Mouse (Mus musculus): ENCODE results near the gene Gnl2. TPM values are rescaled to one million over a fixed set of nuclear protein-coding genes. Genes with fewer than 3 reads are reported as not detected.

Gene Gnl2
- polyA plus RNA-seq (2015; fragmentation: Nextera tagmentation; extraction: Ambion mirVana) = 48.8 and 57.2 TPM in 2 replicates

GRCm38 (mm10) chr4:125015806-125016635, at the start of gene Gnl2:
Gene Gnl2, plus strand, starts transcription at chr4:125016585.
- ATAC-seq (ENCODE audit: low read depth) (no peak), DNase-seq (no peak)
- no peak within 1 kb of the TSS for H3K4me3 ChIP-seq (replicated peaks)
- H3K4me2 ChIP-seq = no peak within 1 kb of the TSS
- H3K9me3 ChIP-seq (replicated peaks) = no peaks in the 10 kb centered on the region
- H3K27me3 ChIP-seq = peaks cover 31% of the 10 kb centered on the region
- H3K9ac ChIP-seq = no peak within 1 kb of the TSS
- 51% methylated on average over 10 of the region's 10 CpGs for WGBS (ENCODE audit: insufficient replicate concordance)
- no peaks in the 10 kb centered on the region for H3K36me3 ChIP-seq
- no peak within 1 kb of the TSS for H3K27ac ChIP-seq
- H3K4me1 ChIP-seq (replicated peaks) = no peaks in the 10 kb centered on the region

GRCm38 (mm10) chr4:124968711-124969110, 47.7 kb upstream of the Gnl2 start:
- H3K4me2 ChIP-seq = no peak overlapping the region
- ATAC-seq (ENCODE audit: low read depth) (no peak), DNase-seq (no peak)
- H3K36me3 ChIP-seq = no peaks in the 10 kb centered on the region
- WGBS (ENCODE audit: insufficient replicate concordance) = 54% methylated on average over 6 of the region's 6 CpGs
- H3K4me3 ChIP-seq (replicated peaks) = no peak overlapping the region
- no peaks in the 10 kb centered on the region for H3K9me3 ChIP-seq (replicated peaks)
- no peak overlapping the region for H3K9ac ChIP-seq
- H3K4me1 ChIP-seq (replicated peaks) = no peaks in the 10 kb centered on the region; the same call in 1 of the 2 replicates
- no peak overlapping the region for H3K27ac ChIP-seq
- H3K27me3 ChIP-seq = no peaks in the 10 kb centered on the region

DNA sequence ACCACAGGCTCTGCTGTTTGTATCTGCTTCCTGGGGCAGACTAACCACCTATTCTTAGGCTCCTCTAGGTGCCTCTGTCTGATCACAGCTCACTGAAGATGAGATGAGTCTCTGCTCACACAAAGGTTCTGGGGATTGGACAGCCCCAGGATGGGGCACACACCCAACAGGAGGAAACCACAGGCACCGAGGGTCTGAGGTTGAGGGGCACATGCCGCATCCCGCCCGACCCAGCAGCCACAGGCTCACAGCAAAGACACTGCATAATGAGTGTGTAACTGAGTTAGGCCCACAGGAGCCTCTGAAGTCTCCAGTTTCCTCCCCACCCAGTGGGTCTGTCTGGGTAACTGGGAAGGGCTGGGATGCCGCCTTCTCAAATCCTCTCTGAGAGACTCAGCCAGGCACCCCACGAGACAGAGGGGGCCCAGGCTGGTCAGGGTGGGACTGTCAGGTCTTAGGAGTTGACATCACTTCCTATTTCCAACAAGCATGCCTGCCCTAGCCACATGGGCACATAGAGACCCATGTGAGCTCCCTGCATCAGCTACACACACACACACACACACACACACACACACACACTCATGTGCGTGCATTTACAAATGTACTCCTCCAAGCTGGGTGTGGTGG, 47.1 kb upstream of the Gnl2 start:
- Histone ChIP-seq H3K9me3 (replicated peaks) (no peaks in the 10 kb centered on the region), H3K27ac (no peak overlapping the region), H3K4me1 (replicated peaks) (no peaks in the 10 kb centered on the region; the same call in 1 of the 2 replicates), H3K27me3 (no peaks in the 10 kb centered on the region), H3K36me3 (no peaks in the 10 kb centered on the region), H3K4me3 (replicated peaks) (no peak overlapping the region), H3K9ac (no peak overlapping the region), H3K4me2 (no peak overlapping the region)
- ATAC-seq (ENCODE audit: low read depth) = no peak
- DNase-seq = no peak
- WGBS (ENCODE audit: insufficient replicate concordance) = 43% methylated on average over 7 of the region's 7 CpGs

GRCm38 (mm10) chr4:124970194-124970593, 46.2 kb upstream of the Gnl2 start:
- Histone ChIP-seq H3K4me1 (replicated peaks) (no peaks in the 10 kb centered on the region; the same call in 1 of the 2 replicates), H3K4me2 (no peak overlapping the region), H3K27me3 (no peaks in the 10 kb centered on the region), H3K9ac (no peak overlapping the region), H3K9me3 (replicated peaks) (no peaks in the 10 kb centered on the region), H3K36me3 (no peaks in the 10 kb centered on the region), H3K4me3 (replicated peaks) (no peak overlapping the region), H3K27ac (no peak overlapping the region)
- DNase-seq (no peak), ATAC-seq (ENCODE audit: low read depth) (no peak)
- 62% methylated on average over 11 of the region's 11 CpGs for WGBS (ENCODE audit: insufficient replicate concordance)

DNA sequence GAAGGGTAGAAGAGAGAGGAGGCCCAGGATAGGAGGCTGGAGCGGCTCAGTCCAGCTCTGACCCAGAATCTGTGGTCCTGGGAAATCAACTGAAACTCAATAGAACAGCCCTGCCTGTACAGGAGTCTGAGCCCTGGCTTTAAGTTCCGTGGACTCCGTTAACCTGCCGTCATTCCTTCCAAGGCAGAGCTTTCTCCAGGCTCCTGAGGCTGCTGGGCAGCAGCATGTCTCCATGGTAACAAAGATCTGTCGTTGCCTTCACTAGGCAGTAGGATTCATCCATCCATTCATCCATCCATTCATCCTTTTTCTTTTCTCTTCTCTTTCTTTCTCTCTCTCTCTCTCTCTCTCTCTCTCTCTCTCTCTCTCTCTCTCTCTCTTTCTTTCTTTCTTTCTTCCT, 45.7 kb upstream of the Gnl2 start:
- Histone ChIP-seq H3K9me3 (replicated peaks) (no peaks in the 10 kb centered on the region), H3K4me3 (replicated peaks) (no peak overlapping the region), H3K27me3 (no peaks in the 10 kb centered on the region), H3K27ac (no peak overlapping the region), H3K4me1 (replicated peaks) (no peaks in the 10 kb centered on the region), H3K36me3 (no peaks in the 10 kb centered on the region), H3K4me2 (no peak overlapping the region), H3K9ac (no peak overlapping the region)
- 42% methylated on average over 5 of the region's 5 CpGs for WGBS (ENCODE audit: insufficient replicate concordance)
- no peak for DNase-seq
- ATAC-seq (ENCODE audit: low read depth) = no peak

DNA sequence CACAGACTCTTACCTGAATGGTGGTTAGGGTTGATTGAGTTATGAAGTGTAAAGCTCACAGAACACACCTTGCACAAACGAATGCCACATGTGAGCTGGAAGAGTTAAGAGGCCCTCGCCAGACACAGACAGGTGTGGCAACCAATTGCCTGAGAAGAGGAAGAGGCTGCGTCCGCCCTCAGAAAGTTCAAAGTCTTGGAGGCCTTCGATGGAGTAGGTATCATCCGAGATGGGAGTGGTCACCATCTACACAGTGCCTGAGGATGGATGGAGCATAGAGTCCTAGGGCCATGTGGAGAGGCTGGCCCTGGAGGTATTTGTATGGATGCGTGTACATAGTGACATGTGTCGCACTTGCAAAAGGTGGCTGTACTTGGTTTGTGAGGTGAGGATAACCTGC, 45.3 kb upstream of the Gnl2 start:
- 61% methylated on average over 8 of the region's 8 CpGs for WGBS (ENCODE audit: insufficient replicate concordance)
- no peak overlapping the region for H3K4me3 ChIP-seq (replicated peaks)
- no peaks in the 10 kb centered on the region for H3K4me1 ChIP-seq (replicated peaks)
- DNase-seq = no peak
- no peak overlapping the region for H3K4me2 ChIP-seq
- ATAC-seq (ENCODE audit: low read depth) = no peak
- no peak overlapping the region for H3K9ac ChIP-seq
- H3K27ac ChIP-seq = no peak overlapping the region
- no peaks in the 10 kb centered on the region for H3K9me3 ChIP-seq (replicated peaks)
- no peaks in the 10 kb centered on the region for H3K27me3 ChIP-seq
- no peaks in the 10 kb centered on the region for H3K36me3 ChIP-seq

GRCm38 (mm10) chr4:124972316-124972715, 44.1 kb upstream of the Gnl2 start:
- DNase-seq (no peak), ATAC-seq (ENCODE audit: low read depth) (no peak)
- H3K27ac ChIP-seq = no peak overlapping the region
- no peaks in the 10 kb centered on the region for H3K27me3 ChIP-seq
- no peak overlapping the region for H3K4me3 ChIP-seq (replicated peaks)
- H3K9me3 ChIP-seq (replicated peaks) = no peaks in the 10 kb centered on the region
- H3K4me1 ChIP-seq (replicated peaks) = no peaks in the 10 kb centered on the region
- H3K9ac ChIP-seq = no peak overlapping the region
- 47% methylated on average over 9 of the region's 9 CpGs for WGBS (ENCODE audit: insufficient replicate concordance)
- H3K4me2 ChIP-seq = no peak overlapping the region
- H3K36me3 ChIP-seq = no peaks in the 10 kb centered on the region

- Histone ChIP-seq H3K36me3 (no peaks in the 10 kb centered on the region), H3K9ac (no peak overlapping the region), H3K4me2 (no peak overlapping the region), H3K4me1 (replicated peaks) (no peaks in the 10 kb centered on the region), H3K9me3 (replicated peaks) (no peaks in the 10 kb centered on the region), H3K4me3 (replicated peaks) (no peak overlapping the region), H3K27ac (no peak overlapping the region), H3K27me3 (no peaks in the 10 kb centered on the region)
- DNase-seq = no peak
- no peak for ATAC-seq (ENCODE audit: low read depth)
- 56% methylated on average over 2 of the region's 2 CpGs for WGBS (ENCODE audit: insufficient replicate concordance)
Observed at GRCm38 (mm10) chr4:124973296-124973695, 43.1 kb upstream of the Gnl2 start.

- DNase-seq = no peak
- 16% methylated on average over 5 of the region's 5 CpGs for WGBS (ENCODE audit: insufficient replicate concordance)
Observed at GRCm38 (mm10) chr4:124978201-124978600, 38.2 kb upstream of the Gnl2 start.

DNA sequence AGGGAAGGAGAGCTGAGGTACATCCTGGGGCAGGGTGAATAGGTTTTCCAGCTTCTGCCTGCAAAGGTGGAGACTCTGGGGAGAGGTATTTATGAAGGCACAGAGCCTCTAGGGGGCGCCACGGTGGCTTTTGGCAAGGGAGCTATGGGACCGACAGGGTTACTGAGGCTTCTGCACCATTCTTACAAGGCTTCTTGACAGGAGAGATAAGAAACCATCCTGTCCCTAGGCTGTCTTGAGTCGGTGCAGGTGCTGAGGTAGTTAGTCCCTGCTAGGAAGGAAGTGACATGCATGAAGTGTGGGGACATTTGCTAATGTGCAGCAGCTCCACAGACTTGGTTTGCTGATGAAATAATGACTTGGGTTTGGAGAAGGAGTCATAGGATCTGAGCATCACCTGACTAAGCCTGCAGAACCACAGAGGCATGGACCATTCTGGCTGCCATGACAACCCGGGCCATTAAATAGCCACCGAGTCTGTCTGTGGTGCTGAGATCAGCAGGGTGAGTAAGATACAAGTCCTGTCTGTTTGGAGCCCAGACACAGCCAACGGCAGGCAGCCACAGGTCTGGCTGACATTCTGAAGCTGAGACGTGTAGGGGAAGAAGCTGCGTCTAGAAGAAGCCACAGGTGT, 32.4 kb upstream of the Gnl2 start:
- Histone ChIP-seq H3K36me3 (no peaks in the 10 kb centered on the region), H3K9ac (no peak overlapping the region), H3K27ac (no peak overlapping the region), H3K27me3 (peaks cover 80% of the 10 kb centered on the region), H3K4me1 (replicated peaks) (0 out of 2 replicates have a peak, but pooled peaks cover 3% of the 10 kb centered on the region), H3K9me3 (replicated peaks) (no peaks in the 10 kb centered on the region), H3K4me2 (no peak overlapping the region), H3K4me3 (replicated peaks) (no peak overlapping the region)
- 17% methylated on average over 9 of the region's 9 CpGs for WGBS (ENCODE audit: insufficient replicate concordance)
- DNase-seq (no peak), ATAC-seq (ENCODE audit: low read depth) (0 out of 2 replicates have a peak, but pooled peaks have one; percentile 29)

More at GRCm38 (mm10) chr4:124978201-124978600, 38.2 kb upstream of the Gnl2 start:
- Histone ChIP-seq H3K27ac (no peak overlapping the region), H3K9me3 (replicated peaks) (no peaks in the 10 kb centered on the region), H3K9ac (no peak overlapping the region), H3K27me3 (peaks cover 22% of the 10 kb centered on the region), H3K4me3 (replicated peaks) (no peak overlapping the region), H3K36me3 (no peaks in the 10 kb centered on the region), H3K4me1 (replicated peaks) (no peaks in the 10 kb centered on the region), H3K4me2 (no peak overlapping the region)
- ATAC-seq (ENCODE audit: low read depth) = no peak

GRCm38 (mm10) chr4:124984871-124985670, 31.3 kb upstream of the Gnl2 start:
- H3K9ac ChIP-seq = no peak overlapping the region
- no peak overlapping the region for H3K27ac ChIP-seq
- H3K4me3 ChIP-seq (replicated peaks) = no peak overlapping the region
- H3K27me3 ChIP-seq = peaks cover 87% of the 10 kb centered on the region
- 0 out of 2 replicates have a peak, but pooled peaks cover 3% of the 10 kb centered on the region for H3K4me1 ChIP-seq (replicated peaks)
- H3K4me2 ChIP-seq = no peak overlapping the region
- 11% methylated on average over 18 of the region's 18 CpGs for WGBS (ENCODE audit: insufficient replicate concordance)
- DNase-seq = no peak
- ATAC-seq (ENCODE audit: low read depth) = no peak
- no peaks in the 10 kb centered on the region for H3K36me3 ChIP-seq
- no peaks in the 10 kb centered on the region for H3K9me3 ChIP-seq (replicated peaks)

Data from liver, embryonic 13.5 days (tissue).